Mouse (Mus musculus): ENCODE results near the gene Tbc1d17.

DNA sequence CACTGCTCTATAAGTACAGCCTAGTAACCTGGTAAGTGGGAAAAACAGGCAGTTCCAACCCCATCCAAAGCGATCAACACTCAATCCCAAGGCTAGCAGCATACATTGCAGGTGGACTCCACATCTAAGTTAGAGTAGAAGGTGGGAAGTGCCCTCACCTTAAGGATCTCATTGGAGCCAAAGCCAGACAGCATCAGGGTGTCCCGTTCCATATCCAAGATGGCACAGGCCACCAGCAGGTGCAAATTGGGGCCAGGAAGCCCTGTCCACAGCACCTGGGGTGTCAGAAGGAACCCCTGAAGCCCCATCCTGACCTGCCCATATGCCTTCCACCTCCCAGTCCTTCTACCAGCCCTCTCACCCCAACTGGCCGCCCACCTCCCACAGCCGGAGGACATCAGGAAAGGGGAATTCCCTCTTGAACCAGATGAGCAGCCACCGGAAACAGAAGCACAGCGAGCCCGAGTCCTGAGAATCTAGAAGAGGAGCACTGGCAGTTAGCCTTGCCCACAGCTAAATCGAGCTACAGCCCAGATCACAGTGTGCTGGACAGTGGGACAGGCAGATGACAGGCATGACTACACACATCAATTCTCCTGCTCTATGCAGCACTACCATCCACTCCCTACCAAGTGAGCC lies 6.9 kb downstream of the Tbc1d17 start:
- TF ChIP-seq CTCF (IDR thresholded peaks at IDR 0.05; ENCODE audit: borderline replicate concordance, control insufficient read depth, extremely low read depth, insufficient read depth, low read length, poor library complexity) (no peak), POLR2A (IDR thresholded peaks at IDR 0.05; ENCODE audit: control insufficient read depth, extremely low read depth, insufficient read depth, low read length, poor library complexity) (no peak)
